Comparison of ENCODE assay signal across 10 mouse cellular contexts in the genomic region with DNA sequence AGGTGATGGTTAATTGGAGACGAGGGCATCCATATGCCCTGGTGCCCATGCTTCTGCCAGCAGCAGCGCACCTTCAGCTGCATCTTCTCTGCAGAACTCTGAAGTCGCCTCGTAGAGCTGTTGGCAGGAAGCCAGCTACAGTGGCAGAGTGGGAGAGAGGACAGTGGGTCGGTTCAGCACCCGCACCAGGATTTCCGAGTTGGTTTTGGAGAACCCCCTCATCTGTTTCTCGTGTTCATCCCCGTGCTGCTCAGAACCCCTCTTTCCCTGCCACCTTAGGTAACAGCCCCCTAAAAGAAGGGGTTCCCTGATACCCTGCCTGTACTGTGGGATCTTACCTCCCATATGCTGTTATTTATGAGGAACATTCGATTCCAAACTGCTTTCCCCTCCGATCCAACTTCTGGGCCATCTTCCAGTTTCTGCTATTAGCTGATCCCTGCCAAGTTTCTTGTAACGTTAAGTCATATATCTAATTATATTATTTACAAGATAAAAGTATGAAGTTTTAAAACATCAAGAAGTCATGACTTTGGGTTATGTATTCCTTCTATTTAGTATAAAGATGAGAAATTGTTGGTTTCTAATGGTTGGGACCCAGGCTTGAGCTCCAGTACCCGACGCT. TPM values are rescaled to one million over a fixed set of nuclear protein-coding genes. Genes with fewer than 3 reads are reported as not detected.
DNase-seq lines count a peak whose midpoint lies in the region.
"Had no signal": no experiment of that assay in that cellular context is flagged by ENCODE, and none has a peak within 500 bp of the region (broad histone marks: within the 10 kb centered on the region; RNA-seq: fewer than 3 reads in every experiment).

No protein-coding gene starts in this region.

- DNase-seq in cerebellum, postnatal 25 days: peak; percentile 37 to 57
- DNase-seq in cerebellum, postnatal 4 days (ENCODE audit: low spot score in 2 of 2): no peak
- DNase-seq in layer of hippocampus, adult 18-20 months (ENCODE audit: low spot score in 2 of 2): peak; percentile 40 to 64
- no peak for DNase-seq in layer of hippocampus, postnatal 36 days
- DNase-seq in right cerebral cortex, adult 18-20 months: peak; percentile 45
- no peak for DNase-seq in right cerebral cortex, postnatal 36 days (ENCODE audit: low spot score in 2 of 2)
- DNase-seq in thymus, postnatal 14 days: no peak
- no peak for DNase-seq in spleen, postnatal 4 days (ENCODE audit: low spot score in 2 of 2)
- DNase-seq: kidney, adult 9 months had no signal

RNA-seq across cellular contexts. Expression of a gene that starts 38.7 kb away (rescaled TPM):
- total RNA-seq in layer of hippocampus, adult 18-20 months (2021): not detected
- not detected for total RNA-seq in layer of hippocampus, postnatal 36 days (2021)
- total RNA-seq: ES-E14 had no signal

Comparison
In these comparisons a context has a peak if more than half of its experiments do, and no peak if none do; other contexts are left out.
1. DNase-seq: peak in cerebellum, postnatal 25 days (2 of 2), layer of hippocampus, adult 18-20 months (2 of 2) and right cerebral cortex, adult 18-20 months (single experiment); none in cerebellum, postnatal 4 days (0 of 2), layer of hippocampus, postnatal 36 days (0 of 2), right cerebral cortex, postnatal 36 days (0 of 2), thymus, postnatal 14 days (single experiment) and spleen, postnatal 4 days (0 of 2).